8 mouse cellular contexts compared by ENCODE assay signal in genomic region chr2:35544717-35545116, GRCm38 (mm10). TPM values are rescaled to one million over a fixed set of nuclear protein-coding genes. Genes with fewer than 3 reads are reported as not detected.
DNase-seq lines count a peak whose midpoint lies in the region; ATAC-seq and TF ChIP-seq lines count a peak whose summit lies in the region.

No protein-coding gene starts in this region.

- TF ChIP-seq POLR2A in testis, adult 2 months (IDR thresholded peaks at IDR 0.05; ENCODE audit: control insufficient read depth, low read depth, low read length) = no peak

- peak overlapping the region; percentile 48 for H3K4me2 ChIP-seq in limb, embryonic 15.5 days
- H3K4me2 ChIP-seq in midbrain, postnatal 0 days (ENCODE audit: low read depth, low read length, poor library complexity, severe bottlenecking) = peak overlapping the region; percentile 45

- H3K27me3 ChIP-seq in limb, embryonic 15.5 days = no peaks in the 10 kb centered on the region
- no peaks in the 10 kb centered on the region for H3K27me3 ChIP-seq in midbrain, postnatal 0 days (ENCODE audit: insufficient read depth, low read length)
- no peaks in the 10 kb centered on the region for H3K27me3 ChIP-seq in testis, adult 2 months (ENCODE audit: control insufficient read depth, insufficient read depth, low read length)

- H3K4me1 ChIP-seq in limb, embryonic 15.5 days = peaks cover 11% of the 10 kb centered on the region
- H3K4me1 ChIP-seq in midbrain, postnatal 0 days (ENCODE audit: insufficient read depth, low read length) = peaks cover 7% of the 10 kb centered on the region; the same call in 1 of the 2 replicates
- H3K4me1 ChIP-seq in testis, adult 2 months (ENCODE audit: control insufficient read depth, insufficient read depth, low read length) = peaks cover 2% of the 10 kb centered on the region

- no peaks in the 10 kb centered on the region for H3K36me3 ChIP-seq in limb, embryonic 15.5 days
- H3K36me3 ChIP-seq in midbrain, postnatal 0 days (ENCODE audit: insufficient read depth, low read length) = no peaks in the 10 kb centered on the region
- no peaks in the 10 kb centered on the region for H3K36me3 ChIP-seq in testis, adult 2 months (ENCODE audit: control insufficient read depth, insufficient read depth, low read length)

- no peaks in the 10 kb centered on the region for H3K9me3 ChIP-seq in limb, embryonic 15.5 days
- no peaks in the 10 kb centered on the region for H3K9me3 ChIP-seq in midbrain, postnatal 0 days (ENCODE audit: low read length)

- peak; percentile 100 for TF ChIP-seq CTCF in midbrain, postnatal 0 days (IDR thresholded peaks at IDR 0.05)
- peak; percentile 96 for TF ChIP-seq CTCF in testis, adult 2 months (IDR thresholded peaks at IDR 0.05; ENCODE audit: control insufficient read depth, insufficient read depth, insufficient replicate concordance, low read depth, low read length)

- DNase-seq in spleen, adult 18-20 months = peak; percentile 20 to 45
- no peak for DNase-seq in spleen, adult 12 weeks (ENCODE audit: low spot score)
- DNase-seq in embryo, embryonic 11 days = peak; percentile 88
- peak; percentile 65 for DNase-seq in heart, adult 8-10 months (ENCODE audit: low spot score)
- peak; percentile 30 to 53 for DNase-seq in kidney, adult 8-10 months
- peak; percentile 90 for DNase-seq in midbrain, postnatal 0 days (ENCODE audit: low spot score)

- H3K27ac ChIP-seq in limb, embryonic 15.5 days = peak overlapping the region; percentile 30; the same call in 1 of the 2 replicates
- no peak overlapping the region for H3K27ac ChIP-seq in midbrain, postnatal 0 days (ENCODE audit: low read depth, low read length)
- H3K27ac ChIP-seq in testis, adult 2 months (ENCODE audit: control insufficient read depth, insufficient read depth, low read depth, low read length) = no peak overlapping the region

- H3K4me3 ChIP-seq in limb, embryonic 15.5 days = peak overlapping the region; percentile 18; the same call in 1 of the 2 replicates
- H3K4me3 ChIP-seq in midbrain, postnatal 0 days (ENCODE audit: low read depth, low read length) = no peak overlapping the region
- no peak overlapping the region; the same call in 1 of the 2 replicates for H3K4me3 ChIP-seq in testis, adult 2 months (ENCODE audit: control insufficient read depth, low read depth, low read length)

- no peak overlapping the region for H3K9ac ChIP-seq in limb, embryonic 15.5 days
- H3K9ac ChIP-seq in midbrain, postnatal 0 days (replicated peaks; ENCODE audit: low read length, poor library complexity, severe bottlenecking) = 0 out of 2 replicates have a peak overlapping the region, but pooled peaks have one; percentile 19

- WGBS in limb, embryonic 15.5 days = 6% methylated on average over 14 of the region's 14 CpGs
- 5% methylated on average over 14 of the region's 14 CpGs for WGBS in midbrain, postnatal 0 days

- ATAC-seq in limb, embryonic 15.5 days (ENCODE audit: insufficient number of reproducible peaks, low FRiP score, low TSS enrichment, low read depth) = no peak
- peak; percentile 80 for ATAC-seq in midbrain, postnatal 0 days (ENCODE audit: low FRiP score)

RNA-seq across cellular contexts. Expression of gene Dab2ip, which starts 13.3 kb away (rescaled TPM):
- total RNA-seq in heart, adult 8-10 months (2022) = 10 to 100 TPM; 41.4 to 47.5 (median 46.5) TPM
- 57.8 and 60.6 TPM in 2 replicates for polyA plus RNA-seq in limb, embryonic 15.5 days (2015; fragmentation: Nextera tagmentation; extraction: Ambion mirVana)
- total RNA-seq in midbrain, postnatal 0 days (2014; rRNA removed) = 161 and 175 TPM in 2 replicates
- polyA plus RNA-seq in midbrain, postnatal 0 days (2015; fragmentation: Nextera tagmentation; extraction: Ambion mirVana) = 71.5 and 73.3 TPM in 2 replicates
- 28.5 and 30.9 TPM in 2 replicates for polyA plus RNA-seq in testis, adult 2 months (2012; rRNA removed)
